Mouse (Mus musculus) kidney, adult 2 months (tissue): Measurements from ENCODE around the gene Lyrm4. TPM values are rescaled to one million over a fixed set of nuclear protein-coding genes. Genes with fewer than 3 reads are reported as not detected.

Experiments used
- DNase-seq: peaks from one replicate; pipeline ENCODE4 v3.0.0; 2021
- H3K27ac ChIP-seq: fragments of 200-500 bp; 2 replicates; pipeline ENCODE4 v1.5.1; 2012; ENCODE audit warnings: low read depth, low read length, control low read depth, inconsistent platforms; ENCODE audit not compliant: insufficient read depth
- H3K27me3 ChIP-seq: fragments of 200-500 bp; replicated peaks from 2 replicates; pipeline ENCODE4 v1.6.1; 2012; ENCODE audit warnings: mild to moderate bottlenecking, moderate library complexity, low read length, inconsistent platforms; ENCODE audit not compliant: control insufficient read depth, insufficient read depth
- H3K36me3 ChIP-seq: fragments of 200-500 bp; 2 replicates; pipeline ENCODE4 v1.6.1; 2012; ENCODE audit warnings: mild to moderate bottlenecking, moderate library complexity, low read length, inconsistent platforms; ENCODE audit not compliant: control insufficient read depth, insufficient read depth
- H3K4me1 ChIP-seq: fragments of 200-500 bp; 2 replicates; pipeline ENCODE4 v1.6.1; 2011; ENCODE audit warnings: low read length; ENCODE audit not compliant: control insufficient read depth, insufficient read depth
- H3K4me3 ChIP-seq: fragments of 200-500 bp; 2 replicates; pipeline ENCODE4 v1.5.1; 2011; ENCODE audit warnings: mild to moderate bottlenecking, low read depth, low read length, control low read depth; ENCODE audit not compliant: insufficient read depth
- CTCF ChIP-seq: fragments of 200-500 bp; conservative IDR thresholded peaks from 2 replicates; pipeline ENCODE4 v1.5.1; 2011; ENCODE audit warnings: low read depth, mild to moderate bottlenecking, control low read depth, low read length, moderate library complexity, mixed read lengths; ENCODE audit not compliant: insufficient read depth, insufficient read length
- POLR2A ChIP-seq: fragments of 200-500 bp; IDR thresholded peaks from one replicate; pipeline ENCODE4 v1.6.1; 2011; ENCODE audit warnings: low read depth, low read length, control low read depth
- WGBS: fragments of 180-500 bp; shearing (Covaris S2); methylation state at CpG from one replicate; pipeline ENCODE4 v1.1.7; 2018; 5-methylcytosine and 5-hydroxymethylcytosine counted together
- polyA plus RNA-seq: library from polyadenylated mRNA; depleted of rRNA; stranded (reverse); fragments of >200 nt; gene quantifications from 2 replicates; pipeline ENCODE4 v1.2.3, GENCODE M21; 2012

Gene Lyrm4
- polyA plus RNA-seq, 1 experiment = 10.3 TPM

DNA sequence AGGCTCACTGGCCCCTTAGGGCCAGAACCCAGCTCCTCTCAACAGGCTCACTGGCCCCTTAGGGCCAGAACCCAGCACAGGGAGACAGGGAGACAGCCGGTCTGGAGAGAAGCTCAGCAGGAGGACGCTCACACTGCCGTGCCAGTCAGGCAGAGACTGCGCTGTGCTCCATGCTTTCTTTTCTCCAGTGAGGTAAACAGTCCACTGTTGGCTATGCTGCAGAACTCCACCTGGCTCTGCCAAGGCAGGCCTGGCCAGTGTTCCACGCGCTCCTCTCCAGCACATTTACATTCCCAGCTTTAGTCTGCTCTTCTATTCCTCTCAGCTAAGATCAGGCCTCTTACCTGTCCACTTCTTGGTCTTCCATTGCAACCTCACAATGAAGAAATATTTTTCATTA is 11.7 kb downstream of the Lyrm4 start:
- 85% methylated on average over 6 of the region's 6 CpGs for WGBS
- Histone ChIP-seq H3K36me3 (no peaks in the 10 kb centered on the region), H3K27me3 (no peaks in the 10 kb centered on the region), H3K4me3 (no peak overlapping the region), H3K27ac (no peak overlapping the region), H3K4me1 (peaks cover 4% of the 10 kb centered on the region; the same call in 1 of the 2 replicates)
- no peak for TF ChIP-seq CTCF
- TF ChIP-seq POLR2A = no peak
- DNase-seq = no peak

DNA sequence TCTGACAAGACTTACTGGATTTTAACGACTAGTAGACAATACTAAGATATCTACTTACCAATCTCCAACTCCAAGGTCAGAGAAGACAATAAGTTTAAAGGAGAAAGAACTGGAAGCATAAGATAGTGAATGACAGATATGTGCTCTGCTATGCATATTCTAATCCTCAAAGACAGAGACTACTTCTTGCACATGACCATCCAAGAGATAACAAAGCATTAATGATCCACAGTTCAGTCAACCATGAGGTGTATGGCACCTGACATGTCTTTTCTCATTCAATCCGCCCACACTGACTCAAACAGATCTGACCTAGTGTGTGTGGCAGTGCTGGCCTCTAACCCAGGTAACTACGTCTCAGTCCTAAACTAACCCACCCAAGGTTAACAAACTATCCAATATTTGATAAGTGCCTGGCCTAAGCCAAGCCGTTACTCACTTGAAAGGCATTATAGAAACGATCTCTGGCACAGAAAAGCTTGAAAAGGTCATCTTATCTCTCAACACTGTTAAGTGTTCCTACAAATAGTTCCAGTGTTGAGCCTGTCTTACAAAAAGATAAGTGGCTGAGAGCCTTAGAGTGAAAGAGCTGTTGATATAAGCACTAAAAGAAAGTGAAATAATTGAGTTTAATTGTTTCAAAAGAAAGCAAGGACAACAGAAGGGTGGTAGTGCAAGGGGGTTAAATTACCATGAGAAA is 20.5 kb downstream of the Lyrm4 start:
- Histone ChIP-seq H3K4me1 (no peaks in the 10 kb centered on the region), H3K36me3 (peaks cover under 1% of the 10 kb centered on the region), H3K4me3 (no peak overlapping the region), H3K27ac (no peak overlapping the region), H3K27me3 (no peaks in the 10 kb centered on the region)
- TF ChIP-seq POLR2A (no peak), CTCF (no peak)
- WGBS = 81% methylated on average over 5 of the region's 5 CpGs
- DNase-seq = no peak

DNA sequence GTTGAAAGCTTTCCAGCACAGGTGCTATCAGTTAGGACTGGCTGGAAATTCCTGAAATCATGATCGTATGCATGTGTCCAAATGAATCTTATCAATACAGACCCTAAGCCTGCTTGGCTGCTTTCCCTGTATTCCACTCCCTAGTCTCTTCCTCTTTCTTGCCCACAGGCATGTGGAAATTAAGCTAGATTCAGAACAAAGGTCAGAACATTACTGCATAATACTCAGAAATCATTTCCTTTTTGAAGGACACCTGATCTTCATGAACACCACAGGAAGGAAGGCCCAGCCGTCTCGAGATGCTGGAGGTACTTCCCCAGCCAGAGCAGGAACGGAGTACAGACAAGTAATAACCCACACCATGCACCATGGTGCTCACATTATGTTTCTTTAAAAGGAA is 29.2 kb downstream of the Lyrm4 start:
- Histone ChIP-seq H3K4me1 (no peaks in the 10 kb centered on the region), H3K27me3 (no peaks in the 10 kb centered on the region), H3K4me3 (no peak overlapping the region), H3K36me3 (peaks cover 7% of the 10 kb centered on the region), H3K27ac (no peak overlapping the region)
- no peak for TF ChIP-seq CTCF
- TF ChIP-seq POLR2A = no peak
- DNase-seq = no peak
- WGBS = 59% methylated on average over 4 of the region's 4 CpGs

DNA sequence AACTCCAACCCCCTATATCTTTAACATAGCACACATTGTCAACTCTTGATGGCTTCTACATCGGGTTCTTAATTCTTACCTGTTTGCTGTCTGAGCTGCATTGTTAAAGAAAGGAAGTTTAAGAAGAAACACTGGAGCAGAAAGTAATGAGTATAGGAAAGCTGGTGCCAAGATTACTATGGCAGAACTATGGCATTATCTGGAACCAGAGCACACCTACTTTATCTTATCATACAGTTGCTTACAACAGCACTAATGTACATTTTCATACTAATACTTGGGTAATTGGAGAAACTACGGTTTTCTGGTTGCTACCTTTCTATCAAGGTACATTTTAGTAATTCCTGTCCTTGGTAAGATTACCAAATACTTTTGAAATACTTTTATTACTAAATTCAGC is 29.9 kb downstream of the Lyrm4 start:
- 95% methylated on average over 2 of the region's 2 CpGs for WGBS
- H3K4me1 ChIP-seq = no peaks in the 10 kb centered on the region
- TF ChIP-seq POLR2A (no peak), CTCF (no peak)
- peaks cover 7% of the 10 kb centered on the region for H3K36me3 ChIP-seq
- H3K27me3 ChIP-seq = no peaks in the 10 kb centered on the region
- no peak for DNase-seq
- H3K27ac ChIP-seq = no peak overlapping the region
- H3K4me3 ChIP-seq = no peak overlapping the region

- TF ChIP-seq CTCF = no peak
- no peak for TF ChIP-seq POLR2A
- H3K36me3 ChIP-seq = peaks cover 6% of the 10 kb centered on the region
- H3K4me3 ChIP-seq = no peak overlapping the region
- no peaks in the 10 kb centered on the region for H3K4me1 ChIP-seq
- H3K27me3 ChIP-seq = no peaks in the 10 kb centered on the region
- no peak for DNase-seq
- no peak overlapping the region for H3K27ac ChIP-seq
- 95% methylated on average over 5 of the region's 5 CpGs for WGBS
Measured at GRCm38 (mm10) chr13:36086608-36087391, 30.5 kb downstream of the Lyrm4 start.

GRCm38 (mm10) chr13:36085971-36086370 is 31.4 kb downstream of the Lyrm4 start:
- TF ChIP-seq CTCF = no peak
- TF ChIP-seq POLR2A = no peak
- no peak for DNase-seq
- WGBS = 52% methylated on average over 3 of the region's 3 CpGs
- Histone ChIP-seq H3K4me3 (no peak overlapping the region), H3K27me3 (no peaks in the 10 kb centered on the region), H3K27ac (no peak overlapping the region), H3K4me1 (no peaks in the 10 kb centered on the region), H3K36me3 (no peaks in the 10 kb centered on the region)

- no peaks in the 10 kb centered on the region for H3K36me3 ChIP-seq
- no peaks in the 10 kb centered on the region for H3K27me3 ChIP-seq
- no peaks in the 10 kb centered on the region for H3K4me1 ChIP-seq
- 93% methylated on average over 3 of the region's 3 CpGs for WGBS
- DNase-seq = no peak
- H3K4me3 ChIP-seq = no peak overlapping the region
- no peak overlapping the region for H3K27ac ChIP-seq
- TF ChIP-seq CTCF (no peak), POLR2A (no peak)
Measured at GRCm38 (mm10) chr13:36084701-36085100, 32.6 kb downstream of the Lyrm4 start.
